Mouse (Mus musculus): ENCODE data around the gene Olfr90. TPM values are rescaled to one million over a fixed set of nuclear protein-coding genes. Genes with fewer than 3 reads are reported as not detected.

Olfr90 gene
- polyA plus RNA-seq, 1 experiment from 2014 or later, result not detected

DNA sequence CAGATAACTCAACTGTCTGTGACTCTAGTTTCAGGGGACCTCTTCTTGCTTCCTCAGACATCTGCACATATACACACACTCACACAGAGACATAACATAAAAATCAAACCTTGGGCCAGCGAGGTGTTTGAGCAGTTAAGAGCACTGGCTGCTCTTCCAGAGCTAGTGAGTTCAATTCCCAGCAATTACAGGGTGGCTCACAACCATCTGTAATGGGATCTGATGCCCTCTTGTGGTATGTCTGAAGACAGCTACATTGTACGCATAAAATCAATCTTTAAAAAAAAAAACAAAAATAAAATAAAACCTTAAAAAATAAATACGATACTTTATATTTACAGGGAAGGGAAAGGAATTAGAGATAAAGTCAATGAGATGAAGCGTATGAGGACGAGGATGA is 3.7 kb downstream of the Olfr90 start:
- WGBS, result 72% methylated on average over 5 of the region's 5 CpGs
- H3K4me1 ChIP-seq (replicated peaks; ENCODE audit: control insufficient read depth, insufficient read depth, low read length), result no peaks in the 10 kb centered on the region
- TF ChIP-seq CTCF (IDR thresholded peaks at IDR 0.05; ENCODE audit: low read depth), result peak; percentile 54

DNA sequence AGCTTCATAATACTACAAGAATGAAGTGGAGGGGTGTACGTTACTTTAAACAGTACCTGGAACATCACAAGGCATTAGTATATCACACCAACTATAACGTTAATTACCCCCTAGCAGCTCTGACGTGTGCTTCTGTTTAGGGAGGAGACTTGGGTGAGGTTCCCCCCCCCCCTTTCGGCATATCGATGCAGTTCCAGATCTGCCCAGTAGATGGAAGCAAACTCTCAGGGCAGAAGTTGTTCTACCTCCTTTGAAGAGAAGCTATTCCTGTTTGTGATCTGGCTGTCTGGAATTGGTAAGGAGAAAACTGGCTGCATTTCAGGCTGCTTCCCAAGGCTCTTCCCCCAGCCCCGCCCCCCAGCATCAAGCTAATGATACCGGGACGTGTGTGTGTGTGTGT is 5.0 kb downstream of the Olfr90 start:
- H3K4me1 ChIP-seq (replicated peaks; ENCODE audit: control insufficient read depth, insufficient read depth, low read length), result no peaks in the 10 kb centered on the region
- H3K27me3 ChIP-seq (replicated peaks; ENCODE audit: control insufficient read depth, insufficient read depth, low read length), result no peaks in the 10 kb centered on the region
- no peak overlapping the region for H3K4me2 ChIP-seq (replicated peaks; ENCODE audit: low read depth)
- peak; percentile 41; the same call in 1 of the 2 replicates for ATAC-seq
- no peaks in the 10 kb centered on the region for H3K36me3 ChIP-seq (ENCODE audit: control insufficient read depth, insufficient read depth)
- H3K9ac ChIP-seq (ENCODE audit: low read depth, low read length), result no peak overlapping the region
- H3K4me3 ChIP-seq (ENCODE audit: low read depth, low read length), result no peak overlapping the region
- WGBS, result 1% methylated on average over 8 of the region's 8 CpGs
- no peaks in the 10 kb centered on the region for H3K9me3 ChIP-seq (ENCODE audit: control insufficient read depth)
- peak; percentile 96 for TF ChIP-seq CTCF (IDR thresholded peaks at IDR 0.05; ENCODE audit: low read depth)
- H3K27ac ChIP-seq (ENCODE audit: low read depth, low read length), result no peak overlapping the region

More for the DNA sequence above, 3.7 kb downstream of the Olfr90 start:
- ATAC-seq, result no peak
- Histone ChIP-seq H3K4me3 (ENCODE audit: low read depth, low read length) (no peak overlapping the region), H3K9me3 (ENCODE audit: control insufficient read depth) (no peaks in the 10 kb centered on the region), H3K27ac (ENCODE audit: low read depth, low read length) (no peak overlapping the region), H3K27me3 (replicated peaks; ENCODE audit: control insufficient read depth, insufficient read depth, low read length) (no peaks in the 10 kb centered on the region), H3K36me3 (ENCODE audit: control insufficient read depth, insufficient read depth) (no peaks in the 10 kb centered on the region), H3K9ac (ENCODE audit: low read depth, low read length) (no peak overlapping the region), H3K4me2 (replicated peaks; ENCODE audit: low read depth) (no peak overlapping the region)

DNA sequence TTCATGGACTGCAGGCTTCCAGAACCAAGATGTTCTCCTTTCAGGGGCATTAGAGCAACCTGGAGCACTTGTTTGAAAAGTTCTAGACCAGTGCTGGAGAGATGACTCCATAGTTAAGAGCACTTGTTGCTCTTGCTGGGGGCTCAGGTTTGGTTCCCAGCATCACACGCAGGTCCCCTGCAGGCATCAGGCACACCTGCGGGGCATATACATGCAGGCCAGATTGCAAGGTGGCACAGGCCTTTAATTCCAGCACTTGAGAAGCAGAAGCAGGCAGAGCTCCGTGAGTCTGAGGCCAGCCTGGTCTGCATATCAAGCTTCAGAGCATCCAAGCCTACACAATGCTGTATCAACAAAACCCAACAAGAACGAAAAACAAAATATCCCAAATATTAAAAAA is 6.6 kb downstream of the Olfr90 start:
- no peak overlapping the region for H3K4me3 ChIP-seq (ENCODE audit: low read depth, low read length)
- no peak overlapping the region for H3K9ac ChIP-seq (ENCODE audit: low read depth, low read length)
- no peak for ATAC-seq
- no peak overlapping the region for H3K27ac ChIP-seq (ENCODE audit: low read depth, low read length)
- H3K9me3 ChIP-seq (ENCODE audit: control insufficient read depth), result no peaks in the 10 kb centered on the region
- H3K36me3 ChIP-seq (ENCODE audit: control insufficient read depth, insufficient read depth), result no peaks in the 10 kb centered on the region
- H3K4me2 ChIP-seq (replicated peaks; ENCODE audit: low read depth), result no peak overlapping the region
- WGBS, result 85% methylated on average over 4 of the region's 4 CpGs
- no peaks in the 10 kb centered on the region for H3K4me1 ChIP-seq (replicated peaks; ENCODE audit: control insufficient read depth, insufficient read depth, low read length)
- no peaks in the 10 kb centered on the region for H3K27me3 ChIP-seq (replicated peaks; ENCODE audit: control insufficient read depth, insufficient read depth, low read length)
- TF ChIP-seq CTCF (IDR thresholded peaks at IDR 0.05; ENCODE audit: low read depth), result no peak

DNA sequence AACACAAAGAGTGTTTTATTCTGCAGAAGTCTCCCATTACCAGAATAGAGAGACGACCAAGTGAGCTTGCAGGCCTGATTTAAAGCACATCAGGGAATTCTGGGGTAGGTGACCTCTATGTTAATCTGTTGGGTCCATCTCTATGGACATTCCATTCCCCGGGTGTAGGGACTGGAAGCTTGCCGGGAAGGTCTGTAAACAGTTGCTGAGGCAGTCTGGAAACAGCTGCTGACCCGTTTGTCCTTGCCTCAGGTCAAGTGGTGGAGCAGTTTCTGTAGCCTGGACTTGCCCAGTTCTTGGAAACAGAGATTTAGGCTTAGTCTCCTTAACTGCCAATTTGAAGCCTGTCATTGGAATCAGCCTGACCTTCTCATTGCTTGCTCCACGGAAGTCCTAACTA is 8.2 kb downstream of the Olfr90 start:
- WGBS, result 17% methylated on average over 5 of the region's 5 CpGs
- Histone ChIP-seq H3K9ac (ENCODE audit: low read depth, low read length) (no peak overlapping the region), H3K9me3 (ENCODE audit: control insufficient read depth) (no peaks in the 10 kb centered on the region), H3K27ac (ENCODE audit: low read depth, low read length) (no peak overlapping the region), H3K4me3 (ENCODE audit: low read depth, low read length) (no peak overlapping the region), H3K4me2 (replicated peaks; ENCODE audit: low read depth) (no peak overlapping the region), H3K27me3 (replicated peaks; ENCODE audit: control insufficient read depth, insufficient read depth, low read length) (no peaks in the 10 kb centered on the region), H3K36me3 (ENCODE audit: control insufficient read depth, insufficient read depth) (no peaks in the 10 kb centered on the region), H3K4me1 (replicated peaks; ENCODE audit: control insufficient read depth, insufficient read depth, low read length) (no peaks in the 10 kb centered on the region)
- TF ChIP-seq CTCF (IDR thresholded peaks at IDR 0.05; ENCODE audit: low read depth), result no peak
- ATAC-seq, result no peak

DNA sequence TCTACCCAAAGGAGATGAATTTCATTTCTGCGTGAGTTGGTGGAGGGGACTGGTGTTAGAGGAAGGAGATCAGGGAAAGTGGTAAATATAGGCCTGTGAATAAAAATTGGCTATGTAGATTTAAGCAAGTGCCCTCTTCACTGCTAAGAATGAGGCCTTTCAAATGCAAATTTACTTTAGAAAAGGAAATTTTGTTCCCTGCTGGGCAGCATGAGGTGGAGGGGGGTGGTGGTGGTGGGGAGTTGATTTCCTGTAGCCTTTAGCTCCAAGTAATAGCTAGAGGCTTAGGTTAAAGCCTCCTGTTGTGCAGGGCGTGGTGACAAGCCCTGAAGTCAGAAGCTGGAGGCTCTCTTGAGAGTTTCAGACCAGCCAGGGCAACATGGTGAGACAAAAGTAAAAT is 9.3 kb downstream of the Olfr90 start:
- Histone ChIP-seq H3K36me3 (ENCODE audit: control insufficient read depth, insufficient read depth) (peaks cover 3% of the 10 kb centered on the region; the same call in 1 of the 2 replicates), H3K9ac (ENCODE audit: low read depth, low read length) (no peak overlapping the region), H3K4me2 (replicated peaks; ENCODE audit: low read depth) (no peak overlapping the region), H3K4me1 (replicated peaks; ENCODE audit: control insufficient read depth, insufficient read depth, low read length) (no peaks in the 10 kb centered on the region), H3K27me3 (replicated peaks; ENCODE audit: control insufficient read depth, insufficient read depth, low read length) (no peaks in the 10 kb centered on the region), H3K9me3 (ENCODE audit: control insufficient read depth) (no peaks in the 10 kb centered on the region), H3K4me3 (ENCODE audit: low read depth, low read length) (no peak overlapping the region), H3K27ac (ENCODE audit: low read depth, low read length) (no peak overlapping the region)
- no peak for TF ChIP-seq CTCF (IDR thresholded peaks at IDR 0.05; ENCODE audit: low read depth)
- WGBS, result 64% methylated on average over 2 of the region's 2 CpGs
- no peak for ATAC-seq

DNA sequence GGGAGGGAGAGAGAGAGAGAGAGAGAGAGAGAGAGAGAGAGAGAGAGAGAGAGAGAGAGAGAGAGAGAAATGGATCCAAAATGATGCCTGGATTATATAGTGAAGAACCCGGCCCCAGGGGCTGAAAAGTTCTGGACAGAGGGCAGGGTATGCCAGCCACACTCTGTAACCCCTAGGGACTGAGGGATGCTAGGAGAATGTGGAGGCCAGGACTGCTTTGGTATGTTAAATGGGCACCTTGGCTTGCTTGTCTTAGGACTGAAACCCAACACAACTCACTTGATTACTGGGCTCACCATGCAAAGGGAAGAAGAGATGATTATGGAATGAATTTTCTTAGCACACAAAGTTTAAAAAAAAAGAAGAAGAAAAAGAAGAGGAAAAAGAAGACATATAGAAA is 10.1 kb downstream of the Olfr90 start:
- H3K4me3 ChIP-seq (ENCODE audit: low read depth, low read length), result no peak overlapping the region
- TF ChIP-seq CTCF (IDR thresholded peaks at IDR 0.05; ENCODE audit: low read depth), result no peak
- H3K9me3 ChIP-seq (ENCODE audit: control insufficient read depth), result no peaks in the 10 kb centered on the region
- H3K36me3 ChIP-seq (ENCODE audit: control insufficient read depth, insufficient read depth), result peaks cover 4% of the 10 kb centered on the region; the same call in 1 of the 2 replicates
- 58% methylated on average over 1 of the region's 1 CpGs for WGBS
- H3K27ac ChIP-seq (ENCODE audit: low read depth, low read length), result no peak overlapping the region
- H3K4me2 ChIP-seq (replicated peaks; ENCODE audit: low read depth), result no peak overlapping the region
- no peak overlapping the region for H3K9ac ChIP-seq (ENCODE audit: low read depth, low read length)
- no peaks in the 10 kb centered on the region for H3K4me1 ChIP-seq (replicated peaks; ENCODE audit: control insufficient read depth, insufficient read depth, low read length)
- ATAC-seq, result no peak
- H3K27me3 ChIP-seq (replicated peaks; ENCODE audit: control insufficient read depth, insufficient read depth, low read length), result no peaks in the 10 kb centered on the region

DNA sequence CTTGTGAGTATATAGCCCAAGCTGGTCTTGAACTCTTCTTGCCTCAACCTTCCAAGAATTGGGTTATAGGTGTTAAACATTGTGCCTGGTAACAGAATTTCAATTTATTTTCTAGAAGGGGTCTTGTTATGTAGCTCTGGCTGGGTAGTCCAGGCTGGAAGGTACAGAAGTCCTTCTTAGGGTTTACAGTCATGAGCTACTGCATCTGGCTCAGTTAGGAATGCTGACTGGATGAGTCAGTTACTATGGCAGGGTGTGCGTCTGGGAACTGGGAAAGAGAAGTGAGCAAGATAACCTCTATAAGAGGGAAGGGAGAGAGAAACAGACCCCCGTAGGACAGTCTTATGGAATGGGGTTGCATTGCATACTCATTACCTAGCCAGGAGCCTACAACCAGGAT is 12.5 kb downstream of the Olfr90 start:
- Histone ChIP-seq H3K9ac (ENCODE audit: low read depth, low read length) (no peak overlapping the region), H3K4me1 (replicated peaks; ENCODE audit: control insufficient read depth, insufficient read depth, low read length) (no peaks in the 10 kb centered on the region), H3K4me2 (replicated peaks; ENCODE audit: low read depth) (no peak overlapping the region), H3K4me3 (ENCODE audit: low read depth, low read length) (no peak overlapping the region), H3K27ac (ENCODE audit: low read depth, low read length) (no peak overlapping the region), H3K36me3 (ENCODE audit: control insufficient read depth, insufficient read depth) (peaks cover 4% of the 10 kb centered on the region; the same call in 1 of the 2 replicates), H3K27me3 (replicated peaks; ENCODE audit: control insufficient read depth, insufficient read depth, low read length) (no peaks in the 10 kb centered on the region), H3K9me3 (ENCODE audit: control insufficient read depth) (no peaks in the 10 kb centered on the region)
- TF ChIP-seq CTCF (IDR thresholded peaks at IDR 0.05; ENCODE audit: low read depth), result no peak
- no peak for ATAC-seq
- WGBS, result 93% methylated on average over 2 of the region's 2 CpGs
